Mouse (Mus musculus): ENCODE measurements around the gene Pecr. TPM values are rescaled to one million over a fixed set of nuclear protein-coding genes. Genes with fewer than 3 reads are reported as not detected.

Pecr gene
- polyA plus RNA-seq, 1 experiment from 2014 or later: 132 TPM

- H3K4me3 ChIP-seq (ENCODE audit: low read depth, low read length): no peak overlapping the region
- H3K27me3 ChIP-seq (ENCODE audit: insufficient read depth, low read length): no peaks in the 10 kb centered on the region
- TF ChIP-seq CTCF (IDR thresholded peaks at IDR 0.05; ENCODE audit: low read depth) (no peak), EP300 (IDR thresholded peaks at IDR 0.05; ENCODE audit: low read depth) (no peak)
- H3K36me3 ChIP-seq (replicated peaks; ENCODE audit: insufficient read depth, low read length): peaks cover 11% of the 10 kb centered on the region
- DNase-seq (no peak), ATAC-seq (no peak)
- H3K9ac ChIP-seq (replicated peaks): no peak overlapping the region
- H3K27ac ChIP-seq (ENCODE audit: low read depth): no peak overlapping the region
- no peaks in the 10 kb centered on the region for H3K9me3 ChIP-seq (ENCODE audit: low read length)
- 86% methylated on average over 4 of the region's 4 CpGs for WGBS (ENCODE audit: insufficient replicate concordance)
- H3K4me2 ChIP-seq (ENCODE audit: low read depth, low read length): no peak overlapping the region
- peaks cover 4% of the 10 kb centered on the region; the same call in 1 of the 2 replicates for H3K4me1 ChIP-seq (ENCODE audit: insufficient read depth)
These were observed 31.3 kb upstream of the Pecr start for GRCm38 (mm10) chr1:72315447-72315846.

GRCm38 (mm10) chr1:72313399-72314039 lies 29.4 kb upstream of the Pecr start:
- no peak for TF ChIP-seq EP300 (IDR thresholded peaks at IDR 0.05; ENCODE audit: low read depth)
- peak; percentile 82 for TF ChIP-seq CTCF (IDR thresholded peaks at IDR 0.05; ENCODE audit: low read depth)
- Histone ChIP-seq H3K9me3 (ENCODE audit: low read length) (no peaks in the 10 kb centered on the region), H3K4me3 (ENCODE audit: low read depth, low read length) (no peak overlapping the region), H3K4me1 (ENCODE audit: insufficient read depth) (peaks cover 4% of the 10 kb centered on the region; the same call in 1 of the 2 replicates), H3K9ac (replicated peaks) (no peak overlapping the region), H3K27me3 (ENCODE audit: insufficient read depth, low read length) (no peaks in the 10 kb centered on the region), H3K36me3 (replicated peaks; ENCODE audit: insufficient read depth, low read length) (0 out of 2 replicates have a peak, but pooled peaks cover 4% of the 10 kb centered on the region), H3K4me2 (ENCODE audit: low read depth, low read length) (no peak overlapping the region), H3K27ac (ENCODE audit: low read depth) (no peak overlapping the region)
- WGBS (ENCODE audit: insufficient replicate concordance): 63% methylated on average over 5 of the region's 5 CpGs
- ATAC-seq (no peak), DNase-seq (no peak)

- WGBS (ENCODE audit: insufficient replicate concordance): 82% methylated on average over 9 of the region's 9 CpGs
- no peaks in the 10 kb centered on the region for H3K27me3 ChIP-seq (ENCODE audit: insufficient read depth, low read length)
- no peaks in the 10 kb centered on the region for H3K9me3 ChIP-seq (ENCODE audit: low read length)
- no peak for DNase-seq
- no peak overlapping the region for H3K27ac ChIP-seq (ENCODE audit: low read depth)
- H3K4me3 ChIP-seq (ENCODE audit: low read depth, low read length): no peak overlapping the region
- no peak for TF ChIP-seq EP300 (IDR thresholded peaks at IDR 0.05; ENCODE audit: low read depth)
- no peak for TF ChIP-seq CTCF (IDR thresholded peaks at IDR 0.05; ENCODE audit: low read depth)
- ATAC-seq: no peak
- no peak overlapping the region for H3K4me2 ChIP-seq (ENCODE audit: low read depth, low read length)
- H3K4me1 ChIP-seq (ENCODE audit: insufficient read depth): peaks cover 8% of the 10 kb centered on the region; the same call in 1 of the 2 replicates
- no peak overlapping the region for H3K9ac ChIP-seq (replicated peaks)
- H3K36me3 ChIP-seq (replicated peaks; ENCODE audit: insufficient read depth, low read length): 0 out of 2 replicates have a peak, but pooled peaks cover 4% of the 10 kb centered on the region
These were observed 28.7 kb upstream of the Pecr start for GRCm38 (mm10) chr1:72312701-72313398.

- WGBS (ENCODE audit: insufficient replicate concordance): 83% methylated on average over 6 of the region's 6 CpGs
- Histone ChIP-seq H3K36me3 (replicated peaks; ENCODE audit: insufficient read depth, low read length) (no peaks in the 10 kb centered on the region), H3K27ac (ENCODE audit: low read depth) (no peak overlapping the region), H3K4me2 (ENCODE audit: low read depth, low read length) (no peak overlapping the region), H3K4me1 (ENCODE audit: insufficient read depth) (peaks cover 12% of the 10 kb centered on the region), H3K27me3 (ENCODE audit: insufficient read depth, low read length) (no peaks in the 10 kb centered on the region), H3K9ac (replicated peaks) (no peak overlapping the region), H3K4me3 (ENCODE audit: low read depth, low read length) (no peak overlapping the region), H3K9me3 (ENCODE audit: low read length) (no peaks in the 10 kb centered on the region)
- no peak for DNase-seq
- no peak for ATAC-seq
- TF ChIP-seq CTCF (IDR thresholded peaks at IDR 0.05; ENCODE audit: low read depth) (no peak), EP300 (IDR thresholded peaks at IDR 0.05; ENCODE audit: low read depth) (no peak)
These were observed 25.8 kb upstream of the Pecr start for GRCm38 (mm10) chr1:72309744-72310424.

- WGBS (ENCODE audit: insufficient replicate concordance): 74% methylated on average over 4 of the region's 4 CpGs
- DNase-seq (no peak), ATAC-seq (no peak)
- Histone ChIP-seq H3K9me3 (ENCODE audit: low read length) (no peaks in the 10 kb centered on the region), H3K4me1 (ENCODE audit: insufficient read depth) (peaks cover 12% of the 10 kb centered on the region), H3K4me2 (ENCODE audit: low read depth, low read length) (no peak overlapping the region), H3K27me3 (ENCODE audit: insufficient read depth, low read length) (no peaks in the 10 kb centered on the region), H3K36me3 (replicated peaks; ENCODE audit: insufficient read depth, low read length) (no peaks in the 10 kb centered on the region), H3K27ac (ENCODE audit: low read depth) (no peak overlapping the region), H3K4me3 (ENCODE audit: low read depth, low read length) (no peak overlapping the region), H3K9ac (replicated peaks) (no peak overlapping the region)
- TF ChIP-seq EP300 (IDR thresholded peaks at IDR 0.05; ENCODE audit: low read depth) (no peak), CTCF (IDR thresholded peaks at IDR 0.05; ENCODE audit: low read depth) (no peak)
These were observed 24.8 kb upstream of the Pecr start for GRCm38 (mm10) chr1:72308919-72309318.

- Histone ChIP-seq H3K27me3 (ENCODE audit: insufficient read depth, low read length) (no peaks in the 10 kb centered on the region), H3K36me3 (replicated peaks; ENCODE audit: insufficient read depth, low read length) (no peaks in the 10 kb centered on the region), H3K27ac (ENCODE audit: low read depth) (peak within 1 kb of the TSS; percentile 88), H3K9ac (replicated peaks) (peak within 1 kb of the TSS; percentile 71), H3K4me1 (ENCODE audit: insufficient read depth) (peaks cover 12% of the 10 kb centered on the region), H3K4me3 (ENCODE audit: low read depth, low read length) (peak within 1 kb of the TSS; percentile 73), H3K4me2 (ENCODE audit: low read depth, low read length) (peak within 1 kb of the TSS; percentile 84), H3K9me3 (ENCODE audit: low read length) (no peaks in the 10 kb centered on the region)
- whole genome bisulfite sequencing (ENCODE audit: insufficient replicate concordance): under 1% methylated on average over 21 of the region's 21 CpGs
- DNase-seq (peak; percentile 90), ATAC-seq (peak; percentile 96)
- TF ChIP-seq CTCF (IDR thresholded peaks at IDR 0.05; ENCODE audit: low read depth) (no peak), EP300 (IDR thresholded peaks at IDR 0.05; ENCODE audit: low read depth) (peak; percentile 48; the same call in 1 of the 2 replicates)
These were observed 23.2 kb upstream of the Pecr start, which contains the start of gene Xrcc5 for GRCm38 (mm10) chr1:72307317-72307798. Xrcc5 (plus strand) TSS chr1:72307421.

Data from liver, postnatal 0 days (tissue).